Mouse (Mus musculus) midbrain, embryonic 10.5 days (tissue): Measurements from ENCODE around the gene Rad23b. TPM values are rescaled to one million over a fixed set of nuclear protein-coding genes. Genes with fewer than 3 reads are reported as not detected.
"Not testable (repeated sequence)": the region's sequence is repeated elsewhere in the genome, so short reads cannot be mapped to it uniquely, and the experiment has no call there.

Experiments
- DNase-seq: peaks from one replicate; pipeline ENCODE4 v3.0.0-alpha.2; 2017; ENCODE audit warnings: low spot score
- H3K27ac ChIP-seq: fragments of 300-500 bp; sonication (generic); replicated peaks from 2 replicates; pipeline ENCODE4 v1.5.1; 2016; ENCODE audit warnings: mild to moderate bottlenecking
- H3K27me3 ChIP-seq: fragments of 300-500 bp; sonication (generic); 2 replicates; pipeline ENCODE4 v1.6.1; 2016; ENCODE audit warnings: low read depth, mild to moderate bottlenecking; ENCODE audit not compliant: poor library complexity, severe bottlenecking
- H3K36me3 ChIP-seq: fragments of 300-500 bp; sonication (generic); 2 replicates; pipeline ENCODE4 v1.6.1; 2016; ENCODE audit warnings: mild to moderate bottlenecking, moderate library complexity
- H3K4me1 ChIP-seq: fragments of 300-500 bp; sonication (generic); 2 replicates; pipeline ENCODE4 v1.6.1; 2016
- H3K4me3 ChIP-seq: fragments of 300-500 bp; sonication (generic); 2 replicates; pipeline ENCODE4 v1.5.1; 2016; ENCODE audit warnings: mild to moderate bottlenecking, moderate library complexity
- H3K9me3 ChIP-seq: fragments of 300-500 bp; sonication (generic); replicated peaks from 2 replicates; pipeline ENCODE4 v1.6.1; 2016; ENCODE audit warnings: mild to moderate bottlenecking
- WGBS: fragments of 180-500 bp; shearing (Covaris S2); methylation state at CpG from one replicate; pipeline ENCODE4 v1.1.7; 2016; 5-methylcytosine and 5-hydroxymethylcytosine counted together
- polyA plus RNA-seq: library from polyadenylated mRNA; unstranded; fragments of >200 nt; fragmentation: Nextera tagmentation; extraction: Ambion mirVana; gene quantifications from 2 replicates; pipeline ENCODE4 v1.2.1, GENCODE M21; 2016

Rad23b gene
- polyA plus RNA-seq, 1 experiment from 2014 or later = 91.4 TPM

DNA sequence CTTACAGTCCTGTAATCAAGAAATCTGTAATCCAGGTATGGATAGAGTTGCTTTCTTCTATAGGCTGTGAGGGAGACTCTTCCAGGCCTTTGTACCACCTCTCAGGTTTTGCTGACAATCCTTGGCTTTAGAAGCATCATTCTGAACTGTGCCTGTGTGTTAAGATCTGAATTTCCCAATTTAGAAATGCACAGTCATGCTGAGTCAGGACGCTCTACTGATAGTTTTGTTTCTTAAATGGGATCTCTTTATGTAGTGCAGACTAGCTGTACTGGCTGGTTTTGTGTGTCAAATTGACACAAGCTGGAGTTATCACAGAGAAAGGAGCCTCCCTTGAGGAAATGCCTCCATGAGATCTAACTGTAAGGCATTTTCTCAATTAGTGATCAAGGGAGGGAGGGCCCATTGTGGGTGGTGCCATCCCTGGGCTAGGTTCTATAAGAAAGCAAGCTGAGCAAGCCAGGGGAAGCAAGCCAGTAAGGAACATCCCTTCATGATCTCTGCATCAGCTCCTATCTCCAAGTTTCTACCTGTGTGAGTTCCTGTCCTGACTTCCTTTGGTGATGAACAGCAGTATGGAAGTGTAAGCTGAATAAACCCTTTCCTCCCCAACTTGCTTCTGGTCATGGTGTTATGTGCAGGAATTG lies 59.9 kb downstream of the Rad23b start:
- DNase-seq, H3K27me3 ChIP-seq, H3K9me3 ChIP-seq, H3K4me1 ChIP-seq, H3K27ac ChIP-seq, H3K36me3 ChIP-seq, H3K4me3 ChIP-seq: not testable (repeated sequence)
- 87% methylated on average over 1 of the region's 1 CpGs for WGBS

DNA sequence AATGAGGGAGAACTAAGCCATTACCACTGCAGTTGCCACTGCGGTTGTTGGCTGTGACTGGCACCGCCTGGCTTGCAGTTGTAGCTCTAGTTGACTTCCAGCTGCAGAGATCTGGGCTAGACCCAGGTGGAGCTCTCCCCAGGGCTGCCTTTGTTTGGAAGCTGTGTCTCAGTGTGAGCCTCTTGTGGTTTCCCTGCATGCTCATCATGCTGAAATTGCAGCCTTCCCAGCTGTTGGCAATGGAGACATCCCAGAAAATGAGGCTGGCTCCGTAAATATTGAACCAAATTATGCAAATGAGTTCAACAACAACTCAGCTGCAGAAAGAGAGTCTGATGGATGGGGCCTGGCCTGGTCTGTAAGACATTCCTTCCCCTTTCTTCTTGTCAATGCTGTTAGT lies 66.0 kb downstream of the Rad23b start:
- H3K9me3 ChIP-seq = no peaks in the 10 kb centered on the region
- no peak for DNase-seq
- H3K27me3 ChIP-seq = no peaks in the 10 kb centered on the region
- H3K36me3 ChIP-seq = no peaks in the 10 kb centered on the region
- H3K4me1 ChIP-seq = peaks cover 2% of the 10 kb centered on the region; the same call in 1 of the 2 replicates
- WGBS = 45% methylated on average over 3 of the region's 3 CpGs
- no peak overlapping the region for H3K4me3 ChIP-seq
- H3K27ac ChIP-seq = no peak overlapping the region

DNA sequence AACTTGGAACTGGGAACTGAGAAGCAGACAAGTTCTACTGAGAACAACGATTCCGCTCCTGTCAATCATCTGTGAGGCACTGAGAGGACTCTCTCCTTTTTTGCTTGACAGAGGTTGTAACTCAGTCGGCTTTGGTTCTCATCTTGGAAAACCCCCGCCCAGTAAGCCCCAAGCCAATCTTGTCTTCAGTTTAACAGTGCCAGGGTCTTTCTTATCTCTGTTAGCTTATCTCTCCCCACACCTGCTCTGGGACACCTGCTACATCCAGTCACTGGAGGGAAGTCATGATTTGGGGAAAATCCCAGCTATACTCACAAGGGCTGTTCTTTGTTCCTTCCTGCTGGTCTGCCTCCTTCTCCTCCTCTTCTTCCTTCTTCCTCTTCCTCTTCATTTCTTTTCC lies 76.4 kb downstream of the Rad23b start:
- no peaks in the 10 kb centered on the region for H3K4me1 ChIP-seq
- H3K27me3 ChIP-seq = no peaks in the 10 kb centered on the region
- H3K9me3 ChIP-seq = no peaks in the 10 kb centered on the region
- no peak overlapping the region for H3K4me3 ChIP-seq
- H3K27ac ChIP-seq = no peak overlapping the region
- WGBS = 87% methylated on average over 4 of the region's 4 CpGs
- no peak for DNase-seq
- no peaks in the 10 kb centered on the region for H3K36me3 ChIP-seq

Other genes with a start within 250 kb of the Rad23b start
- 1.00 and 1.2 TPM in 2 replicates for gene Klf4, start 182.4 kb downstream of the Rad23b start, polyA plus RNA-seq